Mouse (Mus musculus): ENCODE measurements around the gene Spta1.

Gene Spta1

DNA sequence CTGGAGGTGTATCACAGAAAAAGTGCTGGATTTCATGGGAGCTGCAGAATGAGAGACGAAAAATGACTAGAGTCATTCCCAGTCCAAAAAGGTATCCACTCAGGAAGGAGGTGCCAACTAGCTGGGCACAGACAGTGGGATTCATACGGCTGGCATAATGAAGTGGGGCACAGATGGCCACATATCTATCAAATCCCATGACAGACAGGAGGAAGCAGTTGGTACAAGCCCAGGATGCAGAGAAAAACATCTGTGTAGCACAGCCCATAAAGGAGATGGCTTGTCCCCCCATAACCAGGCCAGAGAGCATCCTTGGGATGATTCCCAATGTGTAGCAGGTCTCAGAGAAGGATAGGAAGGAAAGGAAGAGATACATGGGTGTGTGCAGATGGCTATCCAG, 77.8 kb downstream of the Spta1 start:
- ATAC-seq (ENCODE audit: insufficient number of reproducible peaks, low FRiP score, low TSS enrichment) = no peak

DNA sequence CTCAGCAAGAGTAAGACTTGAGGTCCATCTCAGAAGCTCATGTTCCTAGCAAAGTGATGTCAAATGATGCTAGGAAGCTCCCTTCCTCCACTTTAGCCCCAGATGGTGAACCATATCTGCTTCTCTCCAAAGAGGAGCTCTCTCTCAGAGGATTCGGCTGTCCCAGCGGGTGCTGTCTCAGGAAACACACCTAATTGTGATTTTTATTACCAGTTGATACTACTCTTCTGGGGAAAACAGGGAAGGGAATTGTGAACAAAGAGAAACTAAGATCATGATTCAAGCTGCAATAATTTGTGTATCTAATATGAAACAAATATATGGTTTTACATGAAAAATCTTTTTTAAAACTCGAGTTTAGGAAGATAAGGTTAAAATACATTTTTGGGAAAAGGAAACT, 79.4 kb downstream of the Spta1 start, which contains the start of gene Olfr419:
Gene Olfr419 (minus strand): TSS at position 101 of the 400 bp plus-strand sequence.
- ATAC-seq (ENCODE audit: insufficient number of reproducible peaks, low FRiP score, low TSS enrichment) = no peak

GRCm38 (mm10) chr1:174267816-174268215, 95.2 kb downstream of the Spta1 start:
- ATAC-seq (ENCODE audit: insufficient number of reproducible peaks, low FRiP score, low TSS enrichment) = no peak

- ATAC-seq (ENCODE audit: insufficient number of reproducible peaks, low FRiP score, low TSS enrichment) = no peak
These were observed 96.6 kb downstream of the Spta1 start for GRCm38 (mm10) chr1:174269162-174269561.

DNA sequence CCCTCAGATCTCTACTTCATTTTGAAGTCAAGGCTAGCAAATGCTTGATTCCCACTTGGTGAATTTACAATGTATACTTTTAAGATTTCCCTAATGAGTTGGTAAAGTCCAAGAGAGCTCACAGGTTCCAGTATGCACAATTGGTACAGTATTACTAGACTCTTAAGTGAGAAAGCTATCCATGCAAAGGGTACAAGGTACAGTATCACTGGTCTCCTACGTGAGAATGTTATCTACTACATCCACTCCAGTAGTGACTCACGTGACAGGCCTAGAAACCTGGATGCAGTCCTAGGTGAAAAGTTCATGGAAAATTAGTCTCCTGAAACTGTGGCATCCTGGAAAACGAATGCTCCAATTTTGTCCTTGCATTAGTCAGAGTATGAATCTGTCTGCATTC, 98.1 kb downstream of the Spta1 start:
- no peak for ATAC-seq (ENCODE audit: insufficient number of reproducible peaks, low FRiP score, low TSS enrichment)

Data from cerebellum, adult (tissue).